Mouse (Mus musculus): ENCODE measurements at regions not wholly inside any gene's neighbourhood (a gene's known extent, or its start where the extent isn't known, plus 50 kb on each side); places are given as distances from the start of the nearest gene placed in this dataset.

GRCm38 (mm10) chr15:90309664-90310063 lies 85.6 kb downstream of the Alg10b start:
- TF ChIP-seq CTCF (IDR thresholded peaks at IDR 0.05; ENCODE audit: extremely low read depth, insufficient read depth, insufficient read length, insufficient replicate concordance): no peak
- TF ChIP-seq POLR2A (IDR thresholded peaks at IDR 0.05; ENCODE audit: low read depth, low read length): no peak

Measured in spleen, adult 2 months (tissue).